12 mouse cellular contexts compared by ENCODE assay signal in genomic region chr5:140439117-140439516, GRCm38 (mm10). TPM values are rescaled to one million over a fixed set of nuclear protein-coding genes. Genes with fewer than 3 reads are reported as not detected.
"Had no signal": no experiment of that assay in that cellular context is flagged by ENCODE, and none has a peak within 500 bp of the region (broad histone marks: within the 10 kb centered on the region; RNA-seq: fewer than 3 reads in every experiment).

No protein-coding gene starts in this region.

RNA-seq across cellular contexts. Expression of gene Gm4869, which starts 6.3 kb away (rescaled TPM):
- total RNA-seq: layer of hippocampus, postnatal 36 days; left cerebral cortex, adult 8-10 months; left cerebral cortex, postnatal 25 days; megakaryocyte-erythroid progenitor cell, adult 5-6 weeks had no signal
- polyA plus RNA-seq: kidney, embryonic 15.5 days; limb, embryonic 11.5 days; limb, embryonic 15.5 days; liver, embryonic 13.5 days; midbrain, embryonic 13.5 days; neural tube, embryonic 11.5 days; neural tube, embryonic 15.5 days; stomach, embryonic 14.5 days had no signal
